Mouse (Mus musculus): ENCODE measurements around the gene Prkacb. TPM values are rescaled to one million over a fixed set of nuclear protein-coding genes. Genes with fewer than 3 reads are reported as not detected.

Prkacb gene
- total and polyA plus RNA-seq, 3 experiments: 16.5 to 55.6 (median 31.8) TPM

- Histone ChIP-seq H3K36me3 (ENCODE audit: control insufficient read depth in 1 of 2, insufficient read depth in 2 of 2, low read length in 2 of 2) (peaks cover 0 to 17% of the 10 kb centered on the region in 2 experiments; a peak in 2 of 4 replicates), H3K4me1 (ENCODE audit: control insufficient read depth in 1 of 2, insufficient read depth in 2 of 2, low read length in 2 of 2) (peaks cover 10 to 18% of the 10 kb centered on the region in 2 experiments; a peak in 3 of 4 replicates), H3K4me3 (ENCODE audit: control insufficient read depth in 1 of 2, insufficient read depth in 1 of 2, low read depth in 2 of 2, low read length in 2 of 2) (no peak overlapping the region), H3K9ac (ENCODE audit: control insufficient read depth, low read depth, low read length, poor library complexity, severe bottlenecking) (no peak overlapping the region), H3K79me2 (ENCODE audit: control insufficient read depth, insufficient read depth, low read length, poor library complexity) (no peaks in the 10 kb centered on the region), H3K27me3 (ENCODE audit: control insufficient read depth in 1 of 2, insufficient read depth in 2 of 2, low read length in 2 of 2) (no peaks in the 10 kb centered on the region), H3K9me3 (replicated peaks; ENCODE audit: insufficient read depth, low read length) (no peaks in the 10 kb centered on the region), H3K27ac (ENCODE audit: control insufficient read depth, low read depth, low read length) (peak overlapping the region; percentile 58)
- peak; percentile 80 for DNase-seq (ENCODE audit: low read depth, low spot score)
- TF ChIP-seq SMC3 (IDR thresholded peaks at IDR 0.05; ENCODE audit: low read depth, low read length) (no peak), MEF2A (IDR thresholded peaks at IDR 0.05; ENCODE audit: extremely low read depth, insufficient replicate concordance, low read depth, low read length, poor library complexity, severe bottlenecking) (no peak), POLR2AphosphoS2 (IDR thresholded peaks at IDR 0.05; ENCODE audit: low read length) (no peak), USF1 (IDR thresholded peaks at IDR 0.05; ENCODE audit: low read depth, low read length) (no peak), JUND (IDR thresholded peaks at IDR 0.05; ENCODE audit: low read depth, low read length) (no peak), CHD1 (IDR thresholded peaks at IDR 0.05; ENCODE audit: low read depth, low read length) (no peak), MAFK (IDR thresholded peaks at IDR 0.05; ENCODE audit: borderline replicate concordance, low read depth, low read length) (no peak), MAX (IDR thresholded peaks at IDR 0.05; ENCODE audit: low read length) (peak; percentile 88), HCFC1 (IDR thresholded peaks at IDR 0.05; ENCODE audit: low read depth, low read length) (no peak), BHLHE40 (IDR thresholded peaks at IDR 0.05; ENCODE audit: borderline replicate concordance, low read depth, low read length) (peak; percentile 100), UBTF (IDR thresholded peaks at IDR 0.05; ENCODE audit: borderline replicate concordance, insufficient read depth, low read depth, low read length) (no peak), KAT2A (conservative IDR thresholded peaks at IDR 0.05; ENCODE audit: low read depth, low read length) (no peak), GATA1 (IDR thresholded peaks at IDR 0.05; ENCODE audit: low read depth, low read length) (peak; percentile 66; the same call in 1 of the 2 replicates), POLR2AphosphoS5 (IDR thresholded peaks at IDR 0.05; ENCODE audit: borderline replicate concordance, low read depth, low read length) (no peak), E2F4 (IDR thresholded peaks at IDR 0.05; ENCODE audit: borderline replicate concordance, low read depth, low read length) (no peak), ZMIZ1 (IDR thresholded peaks at IDR 0.05; ENCODE audit: low read depth, low read length) (no peak), POLR2A (IDR thresholded peaks at IDR 0.05; ENCODE audit: control insufficient read depth in 1 of 2, insufficient read depth in 1 of 2, low read depth in 1 of 2, low read length in 2 of 2, poor library complexity in 1 of 2) (no peak), ZC3H11A (IDR thresholded peaks at IDR 0.05; ENCODE audit: low read depth, low read length) (no peak), MXI1 (IDR thresholded peaks at IDR 0.05; ENCODE audit: low read depth, low read length) (peak; percentile 98), TCF12 (IDR thresholded peaks at IDR 0.05; ENCODE audit: low read depth, low read length) (peak; percentile 87), USF2 (IDR thresholded peaks at IDR 0.05; ENCODE audit: borderline replicate concordance in 1 of 2, insufficient read depth in 1 of 2, low read depth in 1 of 2, low read length in 2 of 2) (no peak), ZKSCAN1 (IDR thresholded peaks at IDR 0.05; ENCODE audit: low read depth, low read length) (no peak), MYC (IDR thresholded peaks at IDR 0.05; ENCODE audit: low read depth, low read length) (peak; percentile 85), CHD2 (IDR thresholded peaks at IDR 0.05; ENCODE audit: low read length) (no peak), EP300 (IDR thresholded peaks at IDR 0.05; ENCODE audit: low read depth in 1 of 2, low read length in 2 of 2) (peak; percentile 55 to 69), GABPA (IDR thresholded peaks at IDR 0.05; ENCODE audit: low read depth, low read length) (no peak), MYB (IDR thresholded peaks at IDR 0.05; ENCODE audit: low read depth, low read length) (no peak), NRF1 (IDR thresholded peaks at IDR 0.05; ENCODE audit: insufficient read depth, low read depth, low read length, poor library complexity, severe bottlenecking) (no peak), TBP (IDR thresholded peaks at IDR 0.05; ENCODE audit: low read depth, low read length) (no peak), NELFE (IDR thresholded peaks at IDR 0.05; ENCODE audit: low read depth, low read length) (no peak), MAZ (IDR thresholded peaks at IDR 0.05; ENCODE audit: low read depth, low read length) (no peak), SIN3A (IDR thresholded peaks at IDR 0.05; ENCODE audit: low read length) (peak; percentile 85), ETS1 (IDR thresholded peaks at IDR 0.05; ENCODE audit: low read depth, low read length) (peak; percentile 94), RAD21 (IDR thresholded peaks at IDR 0.05; ENCODE audit: low read depth, low read length) (no peak), TAL1 (IDR thresholded peaks at IDR 0.05; ENCODE audit: low read length) (peak; percentile 64), ZNF384 (IDR thresholded peaks at IDR 0.05; ENCODE audit: low read depth, low read length) (no peak), CTCF (IDR thresholded peaks at IDR 0.05 in 2 of 3, conservative IDR thresholded peaks at IDR 0.05 in 1 of 3; ENCODE audit: control insufficient read depth in 1 of 3, insufficient read depth in 1 of 3, low read depth in 2 of 3, low read length in 3 of 3, poor library complexity in 1 of 3, severe bottlenecking in 1 of 3) (no peak)
These were observed 47.8 kb downstream of the Prkacb start for GRCm38 (mm10) chr3:146764871-146765529.
